ENCODE assay signal across 19 mouse cellular contexts in genomic region chr11:74902416-74902815, GRCm38 (mm10).
"Had no signal": no experiment of that assay in that cellular context is flagged by ENCODE, and none has a peak within 500 bp of the region (broad histone marks: within the 10 kb centered on the region; RNA-seq: fewer than 3 reads in every experiment).

No protein-coding gene starts in this region.

- DNase-seq: liver, postnatal 0 days; lung, embryonic 14.5 days; lung, postnatal 10 days; lung, postnatal 4 days; retina, postnatal 1 day; right cerebral cortex, adult 18-20 months; right cerebral cortex, postnatal 25 days; right cerebral cortex, postnatal 4 days; thymus, adult 18-20 months; thymus, postnatal 14 days; thymus, postnatal 36 days had no signal

- H3K9me3 ChIP-seq: liver, embryonic 15.5 days; midbrain, embryonic 10.5 days; midbrain, embryonic 13.5 days; midbrain, embryonic 15.5 days; neural tube, embryonic 13.5 days; neural tube, embryonic 15.5 days; stomach, embryonic 15.5 days had no signal

- H3K9ac ChIP-seq: liver, embryonic 15.5 days; liver, postnatal 0 days; lung, embryonic 14.5 days; midbrain, embryonic 13.5 days; midbrain, embryonic 15.5 days; neural tube, embryonic 13.5 days; neural tube, embryonic 15.5 days; stomach, embryonic 15.5 days had no signal

- H3K27me3 ChIP-seq: liver, embryonic 15.5 days; midbrain, embryonic 13.5 days; midbrain, embryonic 15.5 days; neural tube, embryonic 13.5 days; neural tube, embryonic 15.5 days; stomach, embryonic 15.5 days had no signal

- ATAC-seq: liver, postnatal 0 days; midbrain, embryonic 13.5 days; midbrain, embryonic 15.5 days had no signal

- H3K4me2 ChIP-seq: liver, embryonic 15.5 days; lung, embryonic 14.5 days; midbrain, embryonic 13.5 days; midbrain, embryonic 15.5 days; neural tube, embryonic 13.5 days; neural tube, embryonic 15.5 days; stomach, embryonic 15.5 days had no signal

- H3K27ac ChIP-seq: liver, embryonic 15.5 days; midbrain, embryonic 10.5 days; midbrain, embryonic 13.5 days; midbrain, embryonic 15.5 days; neural tube, embryonic 13.5 days; neural tube, embryonic 15.5 days had no signal

- H3K4me3 ChIP-seq: liver, embryonic 15.5 days; midbrain, embryonic 10.5 days; midbrain, embryonic 13.5 days; midbrain, embryonic 15.5 days; myocyte; neural tube, embryonic 13.5 days; neural tube, embryonic 15.5 days; stomach, embryonic 15.5 days had no signal
